32 mouse cellular contexts compared by ENCODE assay signal in the genomic region with DNA sequence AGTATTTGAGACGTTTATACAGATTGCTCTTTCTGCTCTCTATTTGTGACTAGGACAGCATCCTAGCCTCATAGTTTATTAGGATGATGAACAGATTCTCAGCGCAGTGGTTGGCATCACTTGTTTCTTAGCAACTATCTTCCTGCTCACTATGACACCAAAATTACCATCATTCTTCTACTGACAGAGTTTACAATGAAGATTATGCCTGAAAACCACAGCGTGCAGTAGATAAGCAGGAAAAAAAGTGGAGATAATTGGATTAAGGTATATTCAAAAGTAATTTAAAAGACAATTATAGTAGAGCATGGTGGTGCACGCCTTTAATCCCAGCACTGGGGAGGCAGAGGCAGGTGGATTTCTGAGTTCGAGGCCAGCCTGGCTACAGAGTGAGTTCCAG.
"Had no signal": no experiment of that assay in that cellular context is flagged by ENCODE, and none has a peak within 500 bp of the region (broad histone marks: within the 10 kb centered on the region; RNA-seq: fewer than 3 reads in every experiment).

No protein-coding gene starts in this region.

- H3K4me2 ChIP-seq: limb, embryonic 12.5 days; limb, embryonic 13.5 days; limb, embryonic 15.5 days; liver, embryonic 11.5 days; liver, embryonic 12.5 days; liver, embryonic 13.5 days; liver, embryonic 15.5 days; lung, embryonic 14.5 days; lung, embryonic 15.5 days; midbrain, embryonic 11.5 days; midbrain, embryonic 12.5 days; midbrain, embryonic 13.5 days; midbrain, embryonic 15.5 days had no signal

- H3K27me3 ChIP-seq: limb, embryonic 12.5 days; limb, embryonic 13.5 days; limb, embryonic 15.5 days; liver, embryonic 12.5 days; liver, embryonic 13.5 days; liver, embryonic 15.5 days; lung, embryonic 15.5 days; megakaryocyte, embryonic 14.5 days; midbrain, embryonic 12.5 days; midbrain, embryonic 13.5 days; midbrain, embryonic 15.5 days had no signal

- H3K9me3 ChIP-seq: limb, embryonic 10.5 days; limb, embryonic 12.5 days; limb, embryonic 13.5 days; limb, embryonic 15.5 days; liver, embryonic 12.5 days; liver, embryonic 13.5 days; liver, embryonic 15.5 days; lung, embryonic 15.5 days; megakaryocyte, embryonic 14.5 days; midbrain, embryonic 10.5 days; midbrain, embryonic 12.5 days; midbrain, embryonic 13.5 days; midbrain, embryonic 15.5 days had no signal

- H3K4me3 ChIP-seq: left cerebral cortex, adult 2 months; limb, embryonic 10.5 days; limb, embryonic 12.5 days; limb, embryonic 13.5 days; limb, embryonic 15.5 days; liver, embryonic 12.5 days; liver, embryonic 13.5 days; liver, embryonic 15.5 days; lung, embryonic 15.5 days; megakaryocyte, embryonic 14.5 days; midbrain, embryonic 10.5 days; midbrain, embryonic 12.5 days; midbrain, embryonic 13.5 days; midbrain, embryonic 15.5 days; myocyte had no signal

- H3K9ac ChIP-seq: limb, embryonic 12.5 days; limb, embryonic 13.5 days; limb, embryonic 15.5 days; liver, embryonic 12.5 days; liver, embryonic 13.5 days; liver, embryonic 14.5 days; liver, embryonic 15.5 days; liver, postnatal 0 days; lung, embryonic 14.5 days; lung, embryonic 15.5 days; midbrain, embryonic 12.5 days; midbrain, embryonic 13.5 days; midbrain, embryonic 15.5 days had no signal

- H3K4me1 ChIP-seq: limb, embryonic 10.5 days; limb, embryonic 12.5 days; limb, embryonic 13.5 days; limb, embryonic 15.5 days; liver, embryonic 12.5 days; liver, embryonic 13.5 days; liver, embryonic 15.5 days; lung, embryonic 15.5 days; midbrain, embryonic 10.5 days; midbrain, embryonic 12.5 days; midbrain, embryonic 13.5 days; midbrain, embryonic 15.5 days had no signal

- ATAC-seq: liver, embryonic 12.5 days; liver, postnatal 0 days; lung, postnatal 0 days; midbrain, embryonic 13.5 days; midbrain, embryonic 15.5 days; midbrain, embryonic 16.5 days had no signal

- H3K27ac ChIP-seq: left cerebral cortex, adult 2 months; limb, embryonic 10.5 days; limb, embryonic 12.5 days; limb, embryonic 13.5 days; limb, embryonic 15.5 days; liver, embryonic 12.5 days; liver, embryonic 13.5 days; liver, embryonic 14.5 days; liver, embryonic 15.5 days; lung, embryonic 15.5 days; macrophage; midbrain, embryonic 10.5 days; midbrain, embryonic 12.5 days; midbrain, embryonic 13.5 days; midbrain, embryonic 15.5 days had no signal

- DNase-seq: left cerebral cortex, postnatal 4 days; liver; liver, embryonic 13.5 days; liver, postnatal 0 days; lung, adult 18-20 months; lung, adult 2 months; lung, embryonic 14.5 days; lung, postnatal 10 days; lung, postnatal 14 days; lung, postnatal 36 days; lung, postnatal 4 days; midbrain, embryonic 14.5 days had no signal
